Comparison of ENCODE assay signal across 17 mouse cellular contexts in the genomic region with DNA sequence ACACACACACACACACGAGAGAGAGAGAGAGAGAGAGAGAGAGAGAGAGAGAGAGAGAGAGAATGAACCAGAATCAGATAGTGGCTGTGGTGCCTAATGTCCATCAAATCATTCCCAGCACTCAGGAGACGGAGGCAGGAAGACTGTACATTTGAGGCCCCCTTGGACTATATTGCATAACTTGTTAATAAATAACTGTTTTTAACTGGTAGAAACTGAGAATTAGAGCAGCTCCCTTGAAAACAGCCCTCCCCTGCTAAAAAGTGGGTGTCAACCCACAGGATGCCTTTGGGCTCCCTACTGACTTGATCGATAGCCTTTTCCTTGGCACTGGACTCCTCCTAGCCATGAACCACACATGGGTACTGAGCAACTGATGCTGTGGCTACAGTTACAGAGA. TPM values are rescaled to one million over a fixed set of nuclear protein-coding genes. Genes with fewer than 3 reads are reported as not detected.
DNase-seq lines count a peak whose midpoint lies in the region; ATAC-seq and TF ChIP-seq lines count a peak whose summit lies in the region.
"Had no signal": no experiment of that assay in that cellular context is flagged by ENCODE, and none has a peak within 500 bp of the region (broad histone marks: within the 10 kb centered on the region; RNA-seq: fewer than 3 reads in every experiment).

No protein-coding gene starts in this region.

- no peak for TF ChIP-seq POLR2A in liver, adult 2 months (IDR thresholded peaks at IDR 0.05; ENCODE audit: extremely low read depth, insufficient read depth, low read length)

- no peak for ATAC-seq in liver, embryonic 11.5 days (replicated peaks; ENCODE audit: low FRiP score)
- peak; percentile 79 for ATAC-seq in intestine, embryonic 16.5 days
- peak; percentile 21; the same call in 1 of the 2 replicates for ATAC-seq in liver, embryonic 14.5 days (ENCODE audit: insufficient read depth)
- ATAC-seq: forebrain, embryonic 13.5 days; midbrain, embryonic 13.5 days had no signal

- no peaks in the 10 kb centered on the region for H3K36me3 ChIP-seq in liver, adult 2 months (ENCODE audit: control insufficient read depth, insufficient read depth, low read length)
- H3K36me3 ChIP-seq in liver, embryonic 11.5 days (ENCODE audit: control insufficient read depth, insufficient read depth, low read length), result no peaks in the 10 kb centered on the region
- no peaks in the 10 kb centered on the region for H3K36me3 ChIP-seq in intestine, embryonic 16.5 days (ENCODE audit: control insufficient read depth, insufficient read depth, low read length)
- no peaks in the 10 kb centered on the region for H3K36me3 ChIP-seq in liver, embryonic 14.5 days (replicated peaks; ENCODE audit: control insufficient read depth, insufficient read depth, low read depth)
- H3K36me3 ChIP-seq: hindbrain, embryonic 13.5 days; limb, embryonic 15.5 days; midbrain, embryonic 13.5 days had no signal

- H3K4me3 ChIP-seq in liver, adult 2 months (ENCODE audit: insufficient read depth, low read depth, low read length), result no peak overlapping the region
- no peak overlapping the region for H3K4me3 ChIP-seq in liver, embryonic 11.5 days (ENCODE audit: low read depth, low read length)
- H3K4me3 ChIP-seq in intestine, embryonic 16.5 days (ENCODE audit: low read length), result no peak overlapping the region
- no peak overlapping the region for H3K4me3 ChIP-seq in liver, embryonic 14.5 days (ENCODE audit: insufficient read depth in 1 of 2, low read depth in 2 of 2, low read length in 2 of 2)
- no peak overlapping the region for H3K4me3 ChIP-seq in left cerebral cortex, adult 2 months
- H3K4me3 ChIP-seq: forebrain, embryonic 13.5 days; hindbrain, embryonic 13.5 days; limb, embryonic 15.5 days; midbrain, embryonic 13.5 days had no signal

- H3K4me1 ChIP-seq in liver, adult 2 months (ENCODE audit: control insufficient read depth, insufficient read depth, low read length), result peaks cover 5% of the 10 kb centered on the region; the same call in 1 of the 2 replicates
- no peaks in the 10 kb centered on the region for H3K4me1 ChIP-seq in liver, embryonic 11.5 days (replicated peaks; ENCODE audit: control insufficient read depth, insufficient read depth, low read length)
- peaks cover 13% of the 10 kb centered on the region for H3K4me1 ChIP-seq in intestine, embryonic 16.5 days (ENCODE audit: control insufficient read depth, insufficient read depth, low read length)
- H3K4me1 ChIP-seq in liver, embryonic 14.5 days (replicated peaks; ENCODE audit: control insufficient read depth in 2 of 2, insufficient read depth in 2 of 2, low read length in 1 of 2), result peaks cover 0 to 4% of the 10 kb centered on the region in 2 experiments; a peak in 1 of 4 replicates
- H3K4me1 ChIP-seq: forebrain, embryonic 13.5 days; hindbrain, embryonic 13.5 days; limb, embryonic 15.5 days had no signal

- H3K9ac ChIP-seq in liver, adult 2 months (ENCODE audit: low read depth, low read length), result no peak overlapping the region
- no peak overlapping the region for H3K9ac ChIP-seq in liver, embryonic 11.5 days (ENCODE audit: low read depth, low read length)
- no peak overlapping the region for H3K9ac ChIP-seq in intestine, embryonic 16.5 days (ENCODE audit: low read depth, low read length)
- no peak overlapping the region for H3K9ac ChIP-seq in liver, embryonic 14.5 days (replicated peaks)
- H3K9ac ChIP-seq: forebrain, embryonic 13.5 days; hindbrain, embryonic 13.5 days; limb, embryonic 15.5 days; midbrain, embryonic 13.5 days had no signal

- peaks cover 6% of the 10 kb centered on the region; the same call in 1 of the 2 replicates for H3K79me2 ChIP-seq in liver, adult 2 months (ENCODE audit: control insufficient read depth, insufficient read depth, low read length)

- 25% methylated on average over 3 of the region's 3 CpGs for WGBS in liver, adult 2 months
- 80% methylated on average over 2 of the region's 3 CpGs for WGBS in liver, embryonic 11.5 days
- whole genome bisulfite sequencing in intestine, embryonic 16.5 days, result 59% methylated on average over 2 of the region's 3 CpGs
- 78% methylated on average over 2 of the region's 3 CpGs for WGBS in liver, embryonic 14.5 days (ENCODE audit: insufficient replicate concordance)

- no peaks in the 10 kb centered on the region for H3K9me3 ChIP-seq in liver, embryonic 11.5 days (ENCODE audit: control insufficient read depth, low read length)
- H3K9me3 ChIP-seq in intestine, embryonic 16.5 days (ENCODE audit: control insufficient read depth, low read length), result no peaks in the 10 kb centered on the region
- no peaks in the 10 kb centered on the region for H3K9me3 ChIP-seq in liver, embryonic 14.5 days (ENCODE audit: control insufficient read depth, low read length)
- H3K9me3 ChIP-seq: forebrain, embryonic 13.5 days; hindbrain, embryonic 13.5 days; limb, embryonic 15.5 days; midbrain, embryonic 13.5 days had no signal

- DNase-seq in liver, adult 2 months (ENCODE audit: extremely low read depth, low read depth, low spot score), result peak; percentile 54
- DNase-seq in liver, embryonic 11.5 days (ENCODE audit: low spot score), result no peak
- DNase-seq in liver, embryonic 14.5 days (ENCODE audit: low read depth in 3 of 3, low spot score in 3 of 3), result peak in 1 of 3 experiments; percentile 7
- no peak for DNase-seq in left cerebral cortex, adult 2 months (ENCODE audit: extremely low spot score in 1 of 2, low spot score in 2 of 2)
- DNase-seq in lung, postnatal 14 days, result no peak
- DNase-seq in cerebellum, adult 11-12 months, result no peak
- DNase-seq: adrenal gland, postnatal 14 days; cerebellum, adult 8-10 months; layer of hippocampus, adult 9-11 months; left cerebral cortex, postnatal 4 days; lung, postnatal 10 days; thymus, postnatal 14 days had no signal

- no peak overlapping the region for H3K4me2 ChIP-seq in liver, embryonic 11.5 days
- no peak overlapping the region for H3K4me2 ChIP-seq in intestine, embryonic 16.5 days (ENCODE audit: low read depth, low read length)
- no peak overlapping the region for H3K4me2 ChIP-seq in liver, embryonic 14.5 days (ENCODE audit: low read depth)
- H3K4me2 ChIP-seq: forebrain, embryonic 13.5 days; hindbrain, embryonic 13.5 days; limb, embryonic 15.5 days; midbrain, embryonic 13.5 days had no signal

- TF ChIP-seq EP300 in liver, embryonic 14.5 days (IDR thresholded peaks at IDR 0.05; ENCODE audit: low read depth), result no peak

- no peak for TF ChIP-seq CTCF in liver, adult 2 months (IDR thresholded peaks at IDR 0.05; ENCODE audit: low read depth, low read length)
- no peak for TF ChIP-seq CTCF in liver, embryonic 14.5 days (IDR thresholded peaks at IDR 0.05; ENCODE audit: low read depth)
- TF ChIP-seq CTCF in left cerebral cortex, adult 2 months (IDR thresholded peaks at IDR 0.05), result no peak

- intact Hi-C loops in left cerebral cortex, adult 2 months (cut with DNase I), result no loop called here

- no peaks in the 10 kb centered on the region for H3K27me3 ChIP-seq in liver, adult 2 months (ENCODE audit: control insufficient read depth, insufficient read depth, low read length)
- H3K27me3 ChIP-seq in liver, embryonic 11.5 days (replicated peaks; ENCODE audit: control insufficient read depth, insufficient read depth, low read length), result no peaks in the 10 kb centered on the region
- no peaks in the 10 kb centered on the region for H3K27me3 ChIP-seq in intestine, embryonic 16.5 days (replicated peaks; ENCODE audit: control insufficient read depth, insufficient read depth, low read length)
- no peaks in the 10 kb centered on the region for H3K27me3 ChIP-seq in liver, embryonic 14.5 days (ENCODE audit: control insufficient read depth, insufficient read depth, low read length)
- H3K27me3 ChIP-seq: forebrain, embryonic 13.5 days; hindbrain, embryonic 13.5 days; limb, embryonic 15.5 days; midbrain, embryonic 13.5 days had no signal

- H3K27ac ChIP-seq in liver, adult 2 months (replicated peaks; ENCODE audit: insufficient read depth, low read depth, low read length), result no peak overlapping the region
- no peak overlapping the region for H3K27ac ChIP-seq in liver, embryonic 11.5 days (ENCODE audit: low read depth, low read length)
- H3K27ac ChIP-seq in intestine, embryonic 16.5 days (ENCODE audit: low read length), result peak overlapping the region; percentile 56
- H3K27ac ChIP-seq in liver, embryonic 14.5 days, result no peak overlapping the region
- H3K27ac ChIP-seq in left cerebral cortex, adult 2 months, result no peak overlapping the region
- H3K27ac ChIP-seq: forebrain, embryonic 13.5 days; hindbrain, embryonic 13.5 days; limb, embryonic 15.5 days; midbrain, embryonic 13.5 days had no signal

RNA-seq across cellular contexts. Expression of a gene that starts 11.0 kb away (rescaled TPM):
- 49.1 and 57.6 TPM in 2 replicates for total RNA-seq in liver, adult 2 months (2014; rRNA removed)
- polyA plus RNA-seq in liver, adult 2 months (2012; rRNA removed), result 31.2 and 31.7 TPM in 2 replicates
- polyA plus RNA-seq in liver, embryonic 11.5 days (2014; fragmentation: Nextera tagmentation; extraction: Ambion mirVana), result 41.8 and 43.0 TPM in 2 replicates
- polyA plus RNA-seq in intestine, embryonic 16.5 days (2015; fragmentation: Nextera tagmentation; extraction: Ambion mirVana), result 538 and 653 TPM in 2 replicates
- 12.7 and 16.4 TPM in 2 replicates for polyA plus RNA-seq in liver, embryonic 14.5 days (2012; rRNA removed)
- polyA plus RNA-seq in liver, embryonic 14.5 days (2014; fragmentation: Nextera tagmentation; extraction: Ambion mirVana), result 29.4 and 34.5 TPM in 2 replicates
- total RNA-seq in left cerebral cortex, adult 2 months (2021), result 1 to 10 TPM; 6.5 to 7.7 TPM

RNA-seq across cellular contexts. Expression of a gene that starts 49.2 kb away (rescaled TPM):
- 6.4 and 8.3 TPM in 2 replicates for total RNA-seq in liver, adult 2 months (2014; rRNA removed)
- polyA plus RNA-seq in liver, adult 2 months (2012; rRNA removed), result 3.4 and 4.0 TPM in 2 replicates
- 17.9 and 21.9 TPM in 2 replicates for polyA plus RNA-seq in liver, embryonic 11.5 days (2014; fragmentation: Nextera tagmentation; extraction: Ambion mirVana)
- polyA plus RNA-seq in intestine, embryonic 16.5 days (2015; fragmentation: Nextera tagmentation; extraction: Ambion mirVana), result 22.1 and 24.3 TPM in 2 replicates
- 3.6 and 4.8 TPM in 2 replicates for polyA plus RNA-seq in liver, embryonic 14.5 days (2012; rRNA removed)
- 7.4 and 8.3 TPM in 2 replicates for polyA plus RNA-seq in liver, embryonic 14.5 days (2014; fragmentation: Nextera tagmentation; extraction: Ambion mirVana)
- 10 to 100 TPM; 34.4 to 36.2 TPM for total RNA-seq in left cerebral cortex, adult 2 months (2021)

Comparison
In these comparisons a context has a peak if more than half of its experiments do, and no peak if none do; other contexts are left out.
1. RNA of a gene that starts 11.0 kb away (polyA plus RNA-seq): 538 to 653 TPM in intestine, embryonic 16.5 days; 41.8 to 43.0 TPM in liver, embryonic 11.5 days, 31.2 to 31.7 TPM in liver, adult 2 months and 12.7 to 34.5 TPM in liver, embryonic 14.5 days; every median in the first group is over 10 times any median in the second.